Mouse (Mus musculus) olfactory bulb, adult 2 months (tissue): ENCODE data around the gene Gm47791. TPM values are rescaled to one million over a fixed set of nuclear protein-coding genes. Genes with fewer than 3 reads are reported as not detected.

Experiments
- H3K27ac ChIP-seq: fragments of 200-500 bp; 2 replicates; pipeline ENCODE4 v1.5.1; 2012; ENCODE audit warnings: low read depth, low read length; ENCODE audit not compliant: insufficient read depth
- H3K4me1 ChIP-seq: fragments of 200-500 bp; 2 replicates; pipeline ENCODE4 v1.6.1; 2012; ENCODE audit warnings: low read length; ENCODE audit not compliant: control insufficient read depth, insufficient read depth
- H3K4me3 ChIP-seq: fragments of 200-500 bp; 2 replicates; pipeline ENCODE4 v1.5.1; 2012; ENCODE audit warnings: mild to moderate bottlenecking, low read depth, low read length, moderate library complexity; ENCODE audit not compliant: insufficient read depth
- CTCF ChIP-seq: fragments of 200-500 bp; IDR thresholded peaks from 2 replicates; pipeline ENCODE4 v1.5.1; 2012; ENCODE audit warnings: low read depth, mild to moderate bottlenecking, low read length, moderate library complexity; ENCODE audit not compliant: insufficient read depth
- POLR2A ChIP-seq: fragments of 200-500 bp; IDR thresholded peaks from 2 replicates; pipeline ENCODE4 v1.6.1; 2012; ENCODE audit warnings: mild to moderate bottlenecking, low read depth, low read length, moderate library complexity; ENCODE audit not compliant: insufficient read depth
- WGBS: fragments of 180-500 bp; shearing (Covaris S2); methylation state at CpG from one replicate; pipeline ENCODE4 v1.1.7; 2018; 5-methylcytosine and 5-hydroxymethylcytosine counted together
- polyA plus RNA-seq: library from polyadenylated mRNA; stranded (reverse); fragments of >200 nt; gene quantifications from 2 replicates; pipeline ENCODE4 v1.2.4, GENCODE M21; 2012; ENCODE audit warnings: low replicate concordance; ENCODE audit not compliant: missing spikeins, insufficient read depth, insufficient read length

The Gm47791 gene
- polyA plus RNA-seq, result not detected in 2 replicates

DNA sequence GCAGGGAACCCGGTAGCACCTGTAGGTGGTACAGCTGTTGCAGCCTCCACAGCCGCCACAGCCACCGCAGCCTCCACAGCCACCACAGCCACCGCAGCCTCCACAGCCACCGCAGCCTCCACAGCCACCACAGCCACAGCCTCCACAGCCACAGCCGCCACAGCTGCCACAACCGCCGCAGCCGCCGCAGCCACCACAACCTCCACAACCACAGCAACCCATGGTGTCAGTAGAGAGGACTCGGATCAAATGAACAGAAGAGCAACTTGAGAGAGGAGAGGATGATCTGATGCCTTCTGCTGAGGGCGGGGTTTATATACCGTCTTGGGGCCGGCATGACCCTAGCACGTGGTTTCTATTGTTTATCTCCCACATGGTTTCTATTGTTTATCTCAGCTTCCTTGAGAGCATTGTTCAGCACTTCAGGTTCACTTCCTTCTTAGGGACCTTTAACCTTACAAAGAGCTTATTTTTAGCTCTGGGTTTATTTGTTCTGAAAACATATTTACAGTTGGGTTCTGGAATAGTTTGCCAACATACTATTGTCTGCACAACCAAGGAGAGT, at the start of gene Gm47791:
TSS of gene Gm47791 (minus strand) at position 222 of the 565 bp plus-strand sequence.
- TF ChIP-seq CTCF, result no peak
- no peak for TF ChIP-seq POLR2A
- Histone ChIP-seq H3K27ac (no peak within 1 kb of the TSS), H3K4me1 (no peaks in the 10 kb centered on the region), H3K4me3 (no peak within 1 kb of the TSS)
- WGBS, result 89% methylated on average over 15 of the region's 15 CpGs

DNA sequence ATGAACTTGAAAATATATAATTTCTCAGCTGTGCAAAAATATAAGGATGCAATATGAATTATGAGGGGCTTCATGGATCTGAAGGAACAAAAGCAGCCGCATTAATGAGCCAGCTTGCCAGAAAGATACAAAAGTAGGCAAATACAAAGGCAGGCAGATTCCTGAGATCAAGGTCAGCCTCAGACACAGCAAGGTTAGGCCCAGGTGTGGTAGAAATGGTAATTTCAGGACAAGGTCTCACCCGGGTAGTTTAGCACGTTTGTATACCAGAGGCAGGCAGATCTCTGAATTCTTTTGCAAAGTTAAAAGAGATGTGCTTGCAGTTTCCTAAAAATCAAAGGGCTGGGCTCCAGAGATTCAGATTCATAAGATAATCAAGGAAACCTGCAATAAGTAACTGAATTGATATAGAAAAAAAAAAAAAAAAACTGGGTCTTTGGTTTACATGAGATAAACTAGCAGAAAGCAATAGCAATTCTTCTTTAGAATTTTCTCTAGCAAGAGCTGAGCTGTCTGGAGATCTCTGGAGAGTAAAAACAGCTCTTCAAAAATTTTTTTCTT, 49.7 kb upstream of the Gm47791 start:
- no peak overlapping the region for H3K27ac ChIP-seq
- 90% methylated on average over 3 of the region's 3 CpGs for WGBS
- H3K4me3 ChIP-seq, result no peak overlapping the region
- TF ChIP-seq POLR2A, result no peak
- TF ChIP-seq CTCF, result no peak
- no peaks in the 10 kb centered on the region for H3K4me1 ChIP-seq

DNA sequence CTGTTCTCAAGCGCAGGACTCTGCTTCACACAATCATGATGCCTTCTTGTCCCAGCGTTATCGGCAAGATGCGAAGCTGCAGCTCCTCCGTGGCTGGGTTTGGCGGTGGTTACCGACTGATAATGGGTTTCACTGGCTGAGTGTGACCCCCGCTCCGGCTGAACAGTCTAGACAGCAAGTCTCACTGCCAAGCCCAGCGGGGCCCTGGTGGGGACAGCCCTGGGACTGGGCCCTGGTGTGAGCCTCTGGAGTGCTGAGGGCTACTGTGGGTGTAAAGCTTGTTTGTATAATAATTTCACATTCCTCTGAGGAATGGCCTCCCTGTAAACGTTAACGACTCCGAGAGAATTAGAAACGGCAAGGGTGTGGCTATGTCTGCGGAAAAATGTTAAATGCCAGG, 49.1 kb upstream of the Gm47791 start:
- TF ChIP-seq POLR2A (no peak), CTCF (no peak)
- no peak overlapping the region for H3K4me3 ChIP-seq
- WGBS, result 76% methylated on average over 15 of the region's 15 CpGs
- H3K4me1 ChIP-seq, result no peaks in the 10 kb centered on the region
- H3K27ac ChIP-seq, result no peak overlapping the region

DNA sequence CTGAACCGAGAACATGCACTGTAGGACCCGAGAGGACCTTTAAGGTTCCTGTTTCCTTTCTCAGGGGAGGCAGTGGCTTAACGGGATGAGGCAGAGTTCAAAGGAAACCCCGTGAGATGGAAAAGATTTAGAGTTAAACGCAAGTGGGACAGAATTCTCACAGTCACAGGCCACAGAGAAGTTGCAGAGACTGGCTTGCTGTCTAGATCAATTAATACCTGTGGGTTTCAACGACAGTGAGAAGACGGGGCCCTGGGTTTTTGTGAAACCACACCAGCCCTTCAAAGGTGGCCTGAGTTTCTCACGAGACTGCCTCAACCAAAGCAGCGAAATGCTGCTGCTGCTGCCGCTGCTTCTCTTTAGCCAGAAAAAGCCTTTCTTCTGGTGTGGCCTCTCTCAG, 48.3 kb upstream of the Gm47791 start:
- Histone ChIP-seq H3K4me1 (no peaks in the 10 kb centered on the region), H3K27ac (no peak overlapping the region), H3K4me3 (no peak overlapping the region)
- WGBS, result 84% methylated on average over 10 of the region's 10 CpGs
- TF ChIP-seq CTCF (no peak), POLR2A (no peak)

DNA sequence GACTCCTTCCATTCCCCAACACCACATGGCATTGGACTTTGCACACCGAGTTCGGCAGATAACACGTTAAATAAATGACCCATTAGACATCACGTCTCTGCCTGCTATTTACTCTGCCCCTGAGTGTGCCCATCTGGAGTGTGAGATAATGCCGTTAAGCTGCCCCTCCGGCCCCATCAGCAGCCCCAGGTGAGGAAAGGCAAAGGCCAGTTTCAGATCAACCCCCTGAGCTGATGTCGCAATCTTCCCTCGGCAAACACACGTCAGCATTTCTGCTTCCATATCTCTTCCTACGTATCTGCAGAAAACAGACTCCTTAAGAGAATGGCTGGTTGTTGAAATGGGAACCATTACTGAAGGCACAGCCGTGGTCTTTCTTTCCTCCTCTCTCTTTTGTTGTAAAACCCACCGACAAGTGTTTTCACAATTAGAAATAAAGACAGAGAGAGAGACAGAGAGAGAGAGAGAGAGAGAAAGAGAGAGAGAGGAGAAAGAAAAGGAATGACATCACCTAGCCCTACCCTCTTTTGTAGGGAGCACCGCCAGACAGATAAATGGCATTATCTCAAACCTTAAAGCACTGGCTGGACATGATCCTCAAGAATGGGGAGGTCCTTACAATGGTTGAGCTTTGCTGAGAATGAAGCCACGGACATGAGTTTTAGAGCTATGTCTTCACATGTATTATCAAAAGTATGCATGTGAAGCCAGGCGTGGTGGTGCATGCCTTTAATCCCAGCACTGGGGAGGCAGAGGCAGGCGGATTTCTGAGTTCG, 45.1 kb upstream of the Gm47791 start:
- Histone ChIP-seq H3K4me1 (no peaks in the 10 kb centered on the region), H3K27ac (no peak overlapping the region), H3K4me3 (no peak overlapping the region)
- no peak for TF ChIP-seq CTCF
- TF ChIP-seq POLR2A, result no peak
- 87% methylated on average over 17 of the region's 17 CpGs for WGBS

DNA sequence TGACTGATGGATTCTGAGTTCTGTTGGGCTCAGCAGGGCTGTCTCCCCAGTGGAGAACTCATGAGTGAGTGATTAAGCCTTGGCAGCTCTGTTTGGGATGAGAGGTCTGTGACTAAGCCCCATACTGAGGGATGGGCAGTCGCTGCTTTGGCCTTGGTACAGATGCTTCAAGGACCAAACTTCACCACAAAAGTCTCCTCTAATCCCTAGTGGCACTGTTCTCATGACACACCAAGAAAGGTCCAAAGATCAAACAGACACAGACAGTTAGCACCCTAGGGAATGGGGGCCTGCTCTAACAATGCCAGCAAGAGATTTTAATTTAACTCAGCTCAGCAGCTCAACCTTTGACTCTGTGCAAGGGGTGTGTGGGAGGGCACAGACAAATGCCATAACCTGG, 40.7 kb upstream of the Gm47791 start:
- Histone ChIP-seq H3K4me1 (no peaks in the 10 kb centered on the region), H3K27ac (no peak overlapping the region), H3K4me3 (no peak overlapping the region)
- TF ChIP-seq POLR2A (no peak), CTCF (no peak)
- WGBS, result 77% methylated on average over 1 of the region's 1 CpGs

DNA sequence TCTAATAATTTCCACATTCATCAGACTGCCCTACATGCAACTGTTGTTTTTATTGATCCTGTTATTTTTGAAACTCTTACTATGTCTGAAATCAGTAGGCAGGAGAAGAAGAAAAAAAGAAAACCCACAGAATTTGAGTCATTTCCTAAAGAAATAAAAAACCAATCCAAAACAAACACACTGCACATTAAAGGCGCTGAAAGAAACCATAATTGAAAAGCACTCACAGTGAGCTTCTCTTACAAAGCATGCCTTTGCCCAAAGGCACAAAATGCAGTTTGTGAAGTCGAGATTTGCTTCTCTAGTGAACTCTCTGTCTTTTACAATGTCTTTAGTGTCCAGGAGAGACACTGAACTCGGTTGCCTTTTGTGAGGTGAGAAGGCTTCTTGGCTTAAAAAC, 37.5 kb upstream of the Gm47791 start:
- no peak for TF ChIP-seq POLR2A
- TF ChIP-seq CTCF, result no peak
- Histone ChIP-seq H3K4me3 (no peak overlapping the region), H3K27ac (no peak overlapping the region), H3K4me1 (no peaks in the 10 kb centered on the region)
- 72% methylated on average over 3 of the region's 3 CpGs for WGBS

DNA sequence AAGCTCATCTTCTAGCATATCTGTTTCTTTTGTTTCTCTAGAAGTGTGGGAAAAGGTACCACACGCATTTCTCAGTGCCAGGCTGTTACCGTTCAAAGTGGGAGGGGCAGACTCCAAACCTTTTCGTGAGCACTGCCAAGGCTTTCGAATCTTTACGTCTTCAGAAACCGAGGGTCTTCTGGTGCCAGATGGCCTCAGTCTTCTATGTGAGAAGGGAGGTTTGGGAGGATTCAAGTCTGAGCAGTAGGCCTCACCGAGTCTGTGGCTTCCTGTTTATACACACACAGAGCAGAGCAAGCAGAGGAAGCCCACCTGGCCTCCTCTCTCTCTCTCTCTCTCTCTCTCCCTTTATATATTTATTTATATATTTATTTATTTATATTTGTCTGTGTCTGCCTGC, 36.2 kb upstream of the Gm47791 start:
- TF ChIP-seq CTCF, result no peak
- TF ChIP-seq POLR2A, result no peak
- Histone ChIP-seq H3K4me1 (no peaks in the 10 kb centered on the region), H3K27ac (no peak overlapping the region), H3K4me3 (no peak overlapping the region)
- 93% methylated on average over 7 of the region's 7 CpGs for WGBS

DNA sequence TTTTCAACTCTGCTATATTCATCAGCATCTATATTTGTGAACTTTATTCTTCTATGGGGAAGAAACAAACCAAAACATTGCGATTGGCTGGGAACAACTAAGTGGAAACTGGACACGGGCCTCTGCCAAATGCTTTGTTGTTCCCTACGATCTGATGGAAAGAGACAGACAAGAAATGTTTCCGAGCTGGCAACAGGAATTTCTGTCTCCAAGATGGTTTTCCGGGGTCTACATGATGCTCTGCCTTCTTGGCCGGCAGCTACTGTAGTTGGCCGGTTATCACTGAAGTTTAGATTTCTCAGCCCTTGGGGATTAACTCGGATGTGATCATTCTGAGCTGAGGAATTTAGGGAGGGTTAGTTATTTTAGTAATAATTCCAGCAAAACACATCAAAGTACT, 35.3 kb upstream of the Gm47791 start:
- 76% methylated on average over 8 of the region's 8 CpGs for WGBS
- no peak overlapping the region for H3K4me3 ChIP-seq

More for the DNA sequence above, 35.3 kb upstream of the Gm47791 start:
- TF ChIP-seq CTCF (no peak), POLR2A (no peak)
- Histone ChIP-seq H3K27ac (no peak overlapping the region), H3K4me1 (peaks cover 2% of the 10 kb centered on the region)
